Mouse (Mus musculus) colon, adult 2 months (tissue): ENCODE results near the gene Gm10477. TPM values are rescaled to one million over a fixed set of nuclear protein-coding genes. Genes with fewer than 3 reads are reported as not detected.

Experiments
- polyA plus RNA-seq: library from polyadenylated mRNA; depleted of rRNA; stranded (reverse); fragments of >200 nt; gene quantifications from 2 replicates; pipeline ENCODE4 v1.2.3, GENCODE M21; 2012; rRNA removed

Gene Gm10477
- polyA plus RNA-seq: not detected in 2 replicates

DNA sequence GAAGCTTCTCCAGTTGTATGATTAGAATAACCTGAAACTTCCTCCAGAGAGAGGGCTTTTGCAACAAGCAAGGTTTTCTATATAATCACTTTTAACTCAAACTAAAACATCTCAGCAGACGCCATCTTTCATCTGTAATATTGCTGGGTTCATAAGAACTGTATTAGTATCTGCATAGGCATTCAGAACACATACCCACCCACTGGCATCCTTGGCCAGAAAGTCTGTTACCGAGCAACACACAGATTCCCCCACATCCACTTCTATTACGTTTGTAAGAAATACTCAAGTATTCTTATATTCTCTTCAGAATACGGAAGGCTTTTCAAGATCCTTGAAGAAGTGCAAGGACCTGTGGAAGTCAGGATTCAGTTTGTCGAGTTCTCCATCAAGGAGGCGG is at the start of gene Gm10477:
TSS of gene Gm10477 (plus strand) at position 301 of the 400 bp plus-strand sequence.

DNA sequence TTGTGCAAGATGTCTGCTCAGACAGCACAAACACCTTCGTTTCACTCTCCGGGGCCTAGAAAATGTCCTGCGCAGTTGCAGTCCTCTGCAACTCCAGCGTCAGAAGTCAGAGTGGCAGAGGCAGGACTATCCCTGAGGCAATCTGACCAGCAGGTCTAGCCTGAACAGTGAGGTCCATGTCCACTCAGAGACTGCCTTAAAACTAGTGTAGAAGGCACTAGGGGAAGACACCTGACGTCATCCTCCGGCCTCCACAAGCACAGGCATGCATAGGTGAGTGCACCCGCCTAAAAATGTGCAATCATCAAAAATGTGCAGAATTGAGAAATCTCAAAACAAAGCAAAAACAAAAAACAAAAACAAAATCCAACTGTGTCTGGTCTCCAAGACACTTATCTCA is 25.0 kb downstream of the Gm10477 start, which contains the start of gene Gm648:
TSS of gene Gm648 (minus strand) at position 101 of the 400 bp plus-strand sequence.

Other genes with a start within 250 kb of the Gm10477 start
- gene Zfp449, start 178.3 kb upstream of the Gm10477 start, polyA plus RNA-seq: 0.12 and 0.14 TPM in 2 replicates
- 3.2 and 3.8 TPM in 2 replicates for gene Smim10l2a, start 150.2 kb upstream of the Gm10477 start, polyA plus RNA-seq
- gene Gm2174, start 76.8 kb upstream of the Gm10477 start, polyA plus RNA-seq: not detected in 2 replicates
- gene Ints6l, start 69.9 kb upstream of the Gm10477 start, polyA plus RNA-seq: 7.4 and 8.6 TPM in 2 replicates
- not detected in 2 replicates for gene Gm648, start 24.9 kb downstream of the Gm10477 start, polyA plus RNA-seq
- 2.8 TPM in 2 replicates for gene Mmgt1, start 73.3 kb downstream of the Gm10477 start, polyA plus RNA-seq
- gene Slc9a6, start 85.0 kb downstream of the Gm10477 start, polyA plus RNA-seq: 20.9 and 22.1 TPM in 2 replicates
- gene Fhl1, start 207.0 kb downstream of the Gm10477 start, polyA plus RNA-seq: 459 and 511 TPM in 2 replicates